Mouse (Mus musculus) lung, embryonic 16.5 days (tissue): Measurements from ENCODE around the gene Olfr398. TPM values are rescaled to one million over a fixed set of nuclear protein-coding genes. Genes with fewer than 3 reads are reported as not detected.

Source experiments
- ATAC-seq: fragments of 200-750 bp; cut with Nextera tagmentation; 2 replicates; pipeline ENCODE4 v1.8.0; 2017; ENCODE audit warnings: low read depth, mild to moderate bottlenecking, moderate library complexity
- H3K27ac ChIP-seq: fragments of 300-500 bp; sonication (generic); 2 replicates; pipeline ENCODE4 v1.5.1; 2014; ENCODE audit warnings: mild to moderate bottlenecking, control low read depth, low read length
- H3K27me3 ChIP-seq: fragments of 300-500 bp; sonication (generic); 2 replicates; pipeline ENCODE4 v1.6.1; 2014; ENCODE audit warnings: low read depth, low read length, mixed read lengths; ENCODE audit not compliant: control insufficient read depth, insufficient read depth
- H3K36me3 ChIP-seq: fragments of 300-500 bp; sonication (generic); 2 replicates; pipeline ENCODE4 v1.6.1; 2014; ENCODE audit warnings: low read length; ENCODE audit not compliant: control insufficient read depth, insufficient read depth
- H3K4me1 ChIP-seq: fragments of 300-500 bp; sonication (generic); replicated peaks from 2 replicates; pipeline ENCODE4 v1.6.1; 2014; ENCODE audit warnings: low read length, mixed read lengths; ENCODE audit not compliant: control insufficient read depth, insufficient read depth
- H3K4me2 ChIP-seq: fragments of 300-500 bp; sonication (generic); 2 replicates; pipeline ENCODE4 v1.6.1; 2014; ENCODE audit warnings: low read depth, low read length, control low read depth
- H3K4me3 ChIP-seq: fragments of 300-500 bp; sonication (generic); 2 replicates; pipeline ENCODE4 v1.5.1; 2014; ENCODE audit warnings: mild to moderate bottlenecking, low read length, control low read depth
- H3K9ac ChIP-seq: fragments of 300-500 bp; sonication (generic); 2 replicates; pipeline ENCODE4 v1.6.1; 2014; ENCODE audit warnings: low read length, control low read depth
- H3K9me3 ChIP-seq: fragments of 300-500 bp; sonication (generic); 2 replicates; pipeline ENCODE4 v1.6.1; 2016; ENCODE audit warnings: low read length; ENCODE audit not compliant: control insufficient read depth
- WGBS: fragments of 180-500 bp; shearing (Covaris S2); extraction: QIAGEN DNeasy Blood & Tissue Kit; methylation state at CpG from one replicate; pipeline ENCODE4 v1.1.7; 2014; 5-methylcytosine and 5-hydroxymethylcytosine counted together
- polyA plus RNA-seq: library from polyadenylated mRNA; unstranded; fragments of >200 nt; fragmentation: Nextera tagmentation; extraction: Ambion mirVana; gene quantifications from 2 replicates; pipeline ENCODE4 v1.2.1, GENCODE M21; 2015

Gene Olfr398
- polyA plus RNA-seq = not detected in 2 replicates

DNA sequence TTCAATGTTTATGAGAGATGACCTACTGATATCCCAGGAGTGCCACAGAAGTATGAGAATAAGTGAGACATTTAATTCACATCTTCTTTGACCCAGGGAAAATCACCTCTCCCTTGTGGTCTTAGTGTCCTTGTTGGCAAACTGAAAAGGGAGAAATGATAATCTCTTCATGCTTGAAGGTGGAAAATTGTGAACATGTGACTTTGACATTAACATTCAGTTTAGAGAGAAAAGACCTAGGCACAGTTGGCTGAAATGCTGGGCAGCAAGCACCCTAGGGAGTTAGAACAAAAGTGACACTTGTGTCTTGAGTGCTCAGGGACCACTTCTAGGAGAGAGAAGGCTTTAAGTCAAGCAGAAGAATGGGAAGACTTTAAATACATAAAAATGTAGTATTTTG lies at the start of gene Olfr398:
Gene Olfr398, minus strand, starts transcription at position 101 of the 400 bp plus-strand sequence.
- Histone ChIP-seq H3K27me3 (no peaks in the 10 kb centered on the region), H3K9ac (no peak within 1 kb of the TSS), H3K4me2 (no peak within 1 kb of the TSS), H3K4me1 (no peaks in the 10 kb centered on the region), H3K9me3 (no peaks in the 10 kb centered on the region), H3K27ac (no peak within 1 kb of the TSS), H3K36me3 (no peaks in the 10 kb centered on the region), H3K4me3 (no peak within 1 kb of the TSS)
- ATAC-seq = no peak

DNA sequence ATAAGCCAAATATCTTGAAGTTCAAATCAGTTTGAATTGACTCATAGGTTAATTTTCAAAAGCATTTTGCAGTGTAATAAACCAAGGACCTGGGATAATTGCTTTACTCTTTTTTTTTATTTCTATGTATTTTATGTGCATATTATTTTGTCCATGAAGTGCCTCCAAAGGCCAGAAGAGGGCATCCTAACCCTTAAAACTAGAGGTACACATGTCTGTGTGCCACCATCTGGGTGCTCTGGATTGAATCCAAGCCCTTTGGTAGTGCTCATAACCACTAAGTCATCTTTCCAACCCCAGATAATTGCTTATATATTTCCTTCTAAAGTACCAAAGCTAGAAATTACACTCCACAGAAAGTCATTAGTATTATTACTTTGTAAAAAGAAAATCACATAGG lies 2.9 kb upstream of the Olfr398 start:
- Histone ChIP-seq H3K4me3 (no peak overlapping the region), H3K9me3 (no peaks in the 10 kb centered on the region), H3K27ac (no peak overlapping the region), H3K27me3 (no peaks in the 10 kb centered on the region), H3K36me3 (no peaks in the 10 kb centered on the region), H3K4me1 (no peaks in the 10 kb centered on the region), H3K4me2 (no peak overlapping the region), H3K9ac (no peak overlapping the region)
- ATAC-seq = no peak

- no peak within 1 kb of the TSS for H3K4me2 ChIP-seq
- WGBS = 71% methylated on average over 1 of the region's 1 CpGs
Observed at GRCm38 (mm10) chr11:73960517-73960916, 29.7 kb downstream of the Olfr398 start, which contains the start of gene Olfr397. Olfr397 (plus strand) TSS chr11:73960817.

DNA sequence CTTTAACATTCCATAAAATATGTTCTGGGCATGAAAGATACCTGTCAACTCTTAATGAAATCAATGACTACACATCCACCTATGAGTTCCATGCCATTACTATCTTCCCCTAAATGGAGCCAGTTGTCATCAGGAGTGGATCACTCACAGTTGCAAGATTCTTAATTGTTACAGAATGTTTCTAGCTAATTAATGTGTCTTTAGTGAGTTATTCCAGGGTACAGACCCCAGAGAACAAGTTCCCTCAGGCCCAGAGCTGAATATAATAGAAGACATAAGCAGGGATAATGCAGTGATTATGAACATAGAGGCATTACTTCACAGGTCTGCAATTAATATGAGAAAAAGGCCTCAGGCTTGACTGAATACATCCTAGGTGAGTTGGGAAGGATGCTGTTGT lies 53.8 kb downstream of the Olfr398 start, which contains the start of gene Olfr23:
Gene Olfr23, plus strand, starts transcription at position 301 of the 400 bp plus-strand sequence.
- no peaks in the 10 kb centered on the region for H3K4me1 ChIP-seq
- H3K27ac ChIP-seq = no peak within 1 kb of the TSS
- no peak within 1 kb of the TSS for H3K4me3 ChIP-seq
- no peaks in the 10 kb centered on the region for H3K27me3 ChIP-seq
- ATAC-seq = no peak
- H3K36me3 ChIP-seq = no peaks in the 10 kb centered on the region
- no peaks in the 10 kb centered on the region for H3K9me3 ChIP-seq
- H3K9ac ChIP-seq = no peak within 1 kb of the TSS
- H3K4me2 ChIP-seq = no peak within 1 kb of the TSS

More at GRCm38 (mm10) chr11:73960517-73960916, 29.7 kb downstream of the Olfr398 start, which contains the start of gene Olfr397:
- Histone ChIP-seq H3K9me3 (no peaks in the 10 kb centered on the region), H3K36me3 (no peaks in the 10 kb centered on the region), H3K4me3 (no peak within 1 kb of the TSS), H3K4me1 (no peaks in the 10 kb centered on the region), H3K27me3 (no peaks in the 10 kb centered on the region), H3K27ac (no peak within 1 kb of the TSS), H3K9ac (no peak within 1 kb of the TSS)
- ATAC-seq = no peak

Other genes with a start within 250 kb of the Olfr398 start
- gene Olfr389, start 209.7 kb downstream of the Olfr398 start, polyA plus RNA-seq = not detected in 2 replicates
- gene Olfr390, start 207.4 kb downstream of the Olfr398 start, polyA plus RNA-seq = not detected in 2 replicates
- gene Olfr391-ps, start 187.4 kb downstream of the Olfr398 start, polyA plus RNA-seq = not detected in 2 replicates
- gene Olfr392, start 173.4 kb downstream of the Olfr398 start, polyA plus RNA-seq = not detected in 2 replicates
- not detected in 2 replicates for gene Olfr393, start 139.0 kb downstream of the Olfr398 start, polyA plus RNA-seq
- not detected in 2 replicates for gene Olfr394, start 99.6 kb downstream of the Olfr398 start, polyA plus RNA-seq
- not detected in 2 replicates for gene Olfr395, start 81.1 kb downstream of the Olfr398 start, polyA plus RNA-seq
- gene Olfr23, start 53.7 kb downstream of the Olfr398 start, polyA plus RNA-seq = not detected in 2 replicates
- gene Olfr397, start 29.6 kb downstream of the Olfr398 start, polyA plus RNA-seq = not detected in 2 replicates
- gene Olfr139, start 66.1 kb upstream of the Olfr398 start, polyA plus RNA-seq = not detected in 2 replicates
- gene Olfr399, start 66.2 kb upstream of the Olfr398 start, polyA plus RNA-seq = not detected in 2 replicates
- gene Zfp616, start 79.5 kb upstream of the Olfr398 start, polyA plus RNA-seq = not detected in 2 replicates
- gene Olfr401, start 123.3 kb upstream of the Olfr398 start, polyA plus RNA-seq = not detected in 2 replicates
- gene Olfr402, start 163.1 kb upstream of the Olfr398 start, polyA plus RNA-seq = not detected in 2 replicates
- not detected in 2 replicates for gene Olfr403, start 195.8 kb upstream of the Olfr398 start, polyA plus RNA-seq
- gene Olfr43, start 221.0 kb upstream of the Olfr398 start, polyA plus RNA-seq = not detected in 2 replicates